Mouse (Mus musculus) olfactory bulb, adult 2 months (tissue): ENCODE measurements around the gene Slc46a1.

Experiments used
- CTCF ChIP-seq: fragments of 200-500 bp; IDR thresholded peaks from 2 replicates; pipeline ENCODE4 v1.5.1; 2012; ENCODE audit warnings: low read depth, mild to moderate bottlenecking, low read length, moderate library complexity; ENCODE audit not compliant: insufficient read depth
- POLR2A ChIP-seq: fragments of 200-500 bp; IDR thresholded peaks from 2 replicates; pipeline ENCODE4 v1.6.1; 2012; ENCODE audit warnings: mild to moderate bottlenecking, low read depth, low read length, moderate library complexity; ENCODE audit not compliant: insufficient read depth

DNA sequence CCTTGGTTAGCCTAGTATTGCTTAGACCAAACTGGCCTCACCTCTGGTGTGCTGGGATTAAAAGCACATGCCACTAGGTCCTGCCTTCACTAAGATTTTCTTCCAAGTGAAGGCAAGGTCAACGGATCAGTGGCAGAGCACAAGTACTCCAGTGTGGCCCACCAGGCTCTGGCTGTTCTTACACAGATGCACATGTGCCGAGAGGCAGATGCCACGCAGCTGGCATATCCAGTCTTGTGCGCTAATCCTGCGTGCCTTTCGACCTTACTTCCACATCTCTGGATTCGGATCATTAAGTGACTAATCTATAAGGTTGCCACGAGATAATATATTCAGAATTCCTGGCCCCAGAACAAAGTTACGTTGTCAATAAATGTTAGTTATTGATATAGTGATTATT, 381 bp upstream of the Slc46a1 start:
- TF ChIP-seq POLR2A (no peak), CTCF (no peak)
